Mouse (Mus musculus): ENCODE measurements around the gene Dohh. TPM values are rescaled to one million over a fixed set of nuclear protein-coding genes. Genes with fewer than 3 reads are reported as not detected.

Gene Dohh
- polyA plus RNA-seq, 1 experiment from 2014 or later, result 55.7 TPM

- Histone ChIP-seq H3K9me3 (ENCODE audit: control insufficient read depth, low read length) (no peaks in the 10 kb centered on the region), H3K4me1 (ENCODE audit: control insufficient read depth, insufficient read depth, low read length) (peaks cover 22% of the 10 kb centered on the region), H3K4me3 (ENCODE audit: low read depth, low read length) (no peak overlapping the region), H3K4me2 (ENCODE audit: low read depth, severe bottlenecking) (no peak overlapping the region), H3K9ac (ENCODE audit: low read length) (no peak overlapping the region), H3K36me3 (ENCODE audit: control insufficient read depth, insufficient read depth, low read length) (peaks cover 2% of the 10 kb centered on the region; the same call in 1 of the 2 replicates), H3K27ac (replicated peaks; ENCODE audit: low read depth, low read length) (no peak overlapping the region), H3K27me3 (ENCODE audit: control insufficient read depth, insufficient read depth, low read length) (peaks cover 34% of the 10 kb centered on the region)
- WGBS, result 60% methylated on average over 8 of the region's 8 CpGs
- DNase-seq (ENCODE audit: low spot score) (no peak), ATAC-seq (ENCODE audit: insufficient number of reproducible peaks, low FRiP score, low TSS enrichment, low read depth) (no peak)
Measured at GRCm38 (mm10) chr10:81344421-81345161, 39.6 kb upstream of the Dohh start.

GRCm38 (mm10) chr10:81345162-81345534 lies 39.1 kb upstream of the Dohh start:
- Histone ChIP-seq H3K4me1 (ENCODE audit: control insufficient read depth, insufficient read depth, low read length) (peaks cover 24% of the 10 kb centered on the region), H3K9ac (ENCODE audit: low read length) (no peak overlapping the region), H3K27ac (replicated peaks; ENCODE audit: low read depth, low read length) (no peak overlapping the region), H3K27me3 (ENCODE audit: control insufficient read depth, insufficient read depth, low read length) (peaks cover 34% of the 10 kb centered on the region), H3K9me3 (ENCODE audit: control insufficient read depth, low read length) (no peaks in the 10 kb centered on the region), H3K4me3 (ENCODE audit: low read depth, low read length) (no peak overlapping the region), H3K36me3 (ENCODE audit: control insufficient read depth, insufficient read depth, low read length) (peaks cover 2% of the 10 kb centered on the region; the same call in 1 of the 2 replicates), H3K4me2 (ENCODE audit: low read depth, severe bottlenecking) (no peak overlapping the region)
- 87% methylated on average over 4 of the region's 4 CpGs for WGBS
- ATAC-seq (ENCODE audit: insufficient number of reproducible peaks, low FRiP score, low TSS enrichment, low read depth) (no peak), DNase-seq (ENCODE audit: low spot score) (no peak)

- no peak for ATAC-seq (ENCODE audit: insufficient number of reproducible peaks, low FRiP score, low TSS enrichment, low read depth)
- peaks cover 24% of the 10 kb centered on the region for H3K4me1 ChIP-seq (ENCODE audit: control insufficient read depth, insufficient read depth, low read length)
- peak overlapping the region; percentile 51 for H3K4me2 ChIP-seq (ENCODE audit: low read depth, severe bottlenecking)
- H3K9ac ChIP-seq (ENCODE audit: low read length), result peak overlapping the region; percentile 43
- no peaks in the 10 kb centered on the region for H3K9me3 ChIP-seq (ENCODE audit: control insufficient read depth, low read length)
- peak overlapping the region; percentile 30 for H3K4me3 ChIP-seq (ENCODE audit: low read depth, low read length)
- peak; percentile 82 for DNase-seq (ENCODE audit: low spot score)
- WGBS, result 5% methylated on average over 50 of the region's 55 CpGs
- H3K27ac ChIP-seq (replicated peaks; ENCODE audit: low read depth, low read length), result no peak overlapping the region; the same call in 1 of the 2 replicates
- H3K27me3 ChIP-seq (ENCODE audit: control insufficient read depth, insufficient read depth, low read length), result peaks cover 29% of the 10 kb centered on the region
- H3K36me3 ChIP-seq (ENCODE audit: control insufficient read depth, insufficient read depth, low read length), result peaks cover 2% of the 10 kb centered on the region; the same call in 1 of the 2 replicates
Measured at GRCm38 (mm10) chr10:81346453-81347067, 37.7 kb upstream of the Dohh start.

- Histone ChIP-seq H3K9ac (ENCODE audit: low read length) (peak overlapping the region; percentile 92; the same call in 1 of the 2 replicates), H3K4me2 (ENCODE audit: low read depth, severe bottlenecking) (peak overlapping the region; percentile 89), H3K27me3 (ENCODE audit: control insufficient read depth, insufficient read depth, low read length) (peaks cover 6% of the 10 kb centered on the region; the same call in 1 of the 2 replicates), H3K27ac (replicated peaks; ENCODE audit: low read depth, low read length) (no peak overlapping the region), H3K9me3 (ENCODE audit: control insufficient read depth, low read length) (no peaks in the 10 kb centered on the region), H3K4me3 (ENCODE audit: low read depth, low read length) (peak overlapping the region; percentile 98), H3K4me1 (ENCODE audit: control insufficient read depth, insufficient read depth, low read length) (peaks cover 20% of the 10 kb centered on the region), H3K36me3 (ENCODE audit: control insufficient read depth, insufficient read depth, low read length) (peaks cover 2% of the 10 kb centered on the region; the same call in 1 of the 2 replicates)
- DNase-seq (ENCODE audit: low spot score), result no peak
- WGBS, result 8% methylated on average over 12 of the region's 12 CpGs
- no peak for ATAC-seq (ENCODE audit: insufficient number of reproducible peaks, low FRiP score, low TSS enrichment, low read depth)
Measured at GRCm38 (mm10) chr10:81349146-81349545, 35.1 kb upstream of the Dohh start.

- 0% methylated on average over 25 of the region's 29 CpGs for WGBS
- Histone ChIP-seq H3K4me1 (ENCODE audit: control insufficient read depth, insufficient read depth, low read length) (peaks cover 20% of the 10 kb centered on the region), H3K27me3 (ENCODE audit: control insufficient read depth, insufficient read depth, low read length) (no peaks in the 10 kb centered on the region; the same call in 1 of the 2 replicates), H3K4me2 (ENCODE audit: low read depth, severe bottlenecking) (peak overlapping the region; percentile 89), H3K4me3 (ENCODE audit: low read depth, low read length) (peak overlapping the region; percentile 98), H3K9ac (ENCODE audit: low read length) (peak overlapping the region; percentile 92), H3K9me3 (ENCODE audit: control insufficient read depth, low read length) (no peaks in the 10 kb centered on the region), H3K27ac (replicated peaks; ENCODE audit: low read depth, low read length) (peak overlapping the region; percentile 62; the same call in 1 of the 2 replicates), H3K36me3 (ENCODE audit: control insufficient read depth, insufficient read depth, low read length) (peaks cover 2% of the 10 kb centered on the region; the same call in 1 of the 2 replicates)
- DNase-seq (ENCODE audit: low spot score) (no peak), ATAC-seq (ENCODE audit: insufficient number of reproducible peaks, low FRiP score, low TSS enrichment, low read depth) (peak; percentile 1; the same call in 1 of the 2 replicates)
Measured at GRCm38 (mm10) chr10:81349961-81350350, 34.3 kb upstream of the Dohh start.

- peak within 1 kb of the TSS; percentile 89 for H3K4me2 ChIP-seq (ENCODE audit: low read depth, severe bottlenecking)
- peak within 1 kb of the TSS; percentile 98 for H3K4me3 ChIP-seq (ENCODE audit: low read depth, low read length)
- peak; percentile 99 for DNase-seq (ENCODE audit: low spot score)
- ATAC-seq (ENCODE audit: insufficient number of reproducible peaks, low FRiP score, low TSS enrichment, low read depth), result peak; percentile 88
- peaks cover 20% of the 10 kb centered on the region for H3K4me1 ChIP-seq (ENCODE audit: control insufficient read depth, insufficient read depth, low read length)
- whole genome bisulfite sequencing, result under 1% methylated on average over 54 of the region's 54 CpGs
- H3K9ac ChIP-seq (ENCODE audit: low read length), result peak within 1 kb of the TSS; percentile 92
- H3K27me3 ChIP-seq (ENCODE audit: control insufficient read depth, insufficient read depth, low read length), result no peaks in the 10 kb centered on the region; the same call in 1 of the 2 replicates
- H3K9me3 ChIP-seq (ENCODE audit: control insufficient read depth, low read length), result no peaks in the 10 kb centered on the region
- H3K27ac ChIP-seq (replicated peaks; ENCODE audit: low read depth, low read length), result peak within 1 kb of the TSS; percentile 62; the same call in 1 of the 2 replicates
- peaks cover 2% of the 10 kb centered on the region; the same call in 1 of the 2 replicates for H3K36me3 ChIP-seq (ENCODE audit: control insufficient read depth, insufficient read depth, low read length)
Measured at GRCm38 (mm10) chr10:81350351-81351063, 33.7 kb upstream of the Dohh start, which contains the start of gene Hmg20b. Hmg20b (minus strand) TSS chr10:81350480.

- DNase-seq (ENCODE audit: low spot score) (no peak), ATAC-seq (ENCODE audit: insufficient number of reproducible peaks, low FRiP score, low TSS enrichment, low read depth) (no peak)
- 23% methylated on average over 9 of the region's 9 CpGs for WGBS
- H3K36me3 ChIP-seq (ENCODE audit: control insufficient read depth, insufficient read depth, low read length), result peaks cover 2% of the 10 kb centered on the region; the same call in 1 of the 2 replicates
- 0 out of 2 replicates have a peak overlapping the region, but pooled peaks have one; percentile 4 for H3K4me2 ChIP-seq (ENCODE audit: low read depth, severe bottlenecking)
- H3K27ac ChIP-seq (replicated peaks; ENCODE audit: low read depth, low read length), result no peak overlapping the region
- no peaks in the 10 kb centered on the region for H3K27me3 ChIP-seq (ENCODE audit: control insufficient read depth, insufficient read depth, low read length)
- H3K4me3 ChIP-seq (ENCODE audit: low read depth, low read length), result no peak overlapping the region
- peaks cover 16% of the 10 kb centered on the region for H3K4me1 ChIP-seq (ENCODE audit: control insufficient read depth, insufficient read depth, low read length)
- H3K9ac ChIP-seq (ENCODE audit: low read length), result no peak overlapping the region
- no peaks in the 10 kb centered on the region for H3K9me3 ChIP-seq (ENCODE audit: control insufficient read depth, low read length)
Measured at GRCm38 (mm10) chr10:81351678-81352291, 32.4 kb upstream of the Dohh start.

All from limb, embryonic 11.5 days (tissue).